Mouse (Mus musculus): ENCODE results near the gene Otud7a.

Gene Otud7a

DNA sequence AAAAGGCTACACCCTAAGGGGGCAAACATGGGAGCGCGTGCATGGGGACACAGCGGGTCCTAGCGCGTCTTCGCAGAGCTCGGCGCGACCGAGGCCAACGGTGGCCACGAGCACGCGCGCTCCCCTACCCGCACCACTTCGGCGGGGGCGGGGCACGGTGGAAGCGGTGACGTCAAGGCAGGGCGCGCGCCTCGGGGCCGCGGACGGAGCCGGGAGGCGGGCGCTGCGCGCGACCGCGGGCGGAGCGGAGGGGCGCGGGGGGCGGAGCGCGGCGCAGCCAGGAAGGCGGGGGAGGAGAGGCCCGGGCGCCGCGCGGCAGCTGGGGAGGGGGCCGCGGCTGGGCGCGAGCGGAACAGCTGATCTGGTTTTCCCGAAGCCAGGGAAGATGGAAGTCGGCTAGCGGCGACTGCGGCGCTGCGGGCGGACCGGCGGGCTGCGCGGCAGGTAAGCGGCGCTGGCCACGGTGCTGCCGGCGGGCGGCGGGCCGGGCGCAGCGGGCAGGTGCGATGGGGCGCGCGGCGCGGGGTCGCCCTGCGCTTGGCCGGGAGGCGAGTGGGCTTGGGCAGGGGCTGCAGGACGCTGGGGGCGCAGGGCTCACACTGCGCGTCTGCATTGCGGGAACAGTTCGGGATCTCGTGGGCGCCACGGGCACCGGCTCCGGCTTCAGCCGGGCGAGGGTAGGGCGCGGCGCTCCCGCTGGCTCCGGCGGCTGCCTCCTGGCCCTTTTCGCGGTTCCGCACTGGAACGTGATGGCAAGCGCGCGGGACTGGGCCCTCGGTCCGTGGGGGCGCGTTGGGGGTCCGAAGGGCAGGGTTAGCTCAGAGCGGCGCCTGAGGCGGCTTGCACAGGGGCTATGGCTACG is at the start of gene Otud7a:
Gene Otud7a, plus strand, starts transcription at position 268 of the 862 bp plus-strand sequence.
- ATAC-seq (ENCODE audit: low TSS enrichment): peak; percentile 68

DNA sequence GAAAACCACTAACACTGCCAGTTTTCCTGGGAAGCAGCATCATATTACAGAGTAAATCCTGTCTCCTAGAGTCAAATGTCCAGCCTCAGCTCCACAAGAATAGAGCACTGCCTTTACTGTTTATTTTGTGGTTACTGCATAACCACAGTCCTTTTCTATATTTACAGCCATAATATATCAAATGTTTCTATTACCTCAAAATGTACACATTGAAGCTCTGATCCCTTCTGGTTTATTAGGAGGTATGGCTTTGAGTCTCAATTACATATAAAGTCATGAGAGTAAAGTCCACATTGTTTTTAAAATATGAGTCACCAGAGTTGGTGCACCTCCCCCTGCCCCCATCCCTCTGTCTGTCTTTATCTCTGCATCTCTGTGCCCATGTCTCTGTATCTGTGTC is 38.6 kb upstream of the Otud7a start:
- ATAC-seq (ENCODE audit: low TSS enrichment): no peak

- ATAC-seq (ENCODE audit: low TSS enrichment): peak; percentile 67
Measured at GRCm38 (mm10) chr7:63445346-63445700, 772 bp downstream of the Otud7a start.

- ATAC-seq (ENCODE audit: low TSS enrichment): no peak
Measured at GRCm38 (mm10) chr7:63446951-63447350, 2.4 kb downstream of the Otud7a start.

DNA sequence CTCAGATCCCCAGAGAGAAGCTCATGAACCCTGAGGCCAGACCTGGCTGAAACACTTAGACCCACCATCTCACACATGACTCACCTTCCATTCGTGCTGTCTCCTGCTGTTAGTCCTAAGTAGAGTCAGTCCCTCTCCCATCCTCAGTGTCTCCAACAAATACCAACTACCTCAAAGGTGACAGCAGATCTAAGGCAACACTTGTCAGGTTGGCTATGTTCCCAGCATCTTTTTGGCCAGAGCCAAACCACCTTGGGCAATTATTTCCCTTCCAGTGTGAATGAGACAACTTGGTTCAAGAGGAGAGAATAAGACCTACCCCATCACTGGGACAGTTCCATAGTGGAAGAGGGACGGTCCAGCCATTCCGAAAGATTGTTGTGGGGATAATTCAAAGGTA is 10.7 kb downstream of the Otud7a start:
- ATAC-seq (ENCODE audit: low TSS enrichment): no peak

DNA sequence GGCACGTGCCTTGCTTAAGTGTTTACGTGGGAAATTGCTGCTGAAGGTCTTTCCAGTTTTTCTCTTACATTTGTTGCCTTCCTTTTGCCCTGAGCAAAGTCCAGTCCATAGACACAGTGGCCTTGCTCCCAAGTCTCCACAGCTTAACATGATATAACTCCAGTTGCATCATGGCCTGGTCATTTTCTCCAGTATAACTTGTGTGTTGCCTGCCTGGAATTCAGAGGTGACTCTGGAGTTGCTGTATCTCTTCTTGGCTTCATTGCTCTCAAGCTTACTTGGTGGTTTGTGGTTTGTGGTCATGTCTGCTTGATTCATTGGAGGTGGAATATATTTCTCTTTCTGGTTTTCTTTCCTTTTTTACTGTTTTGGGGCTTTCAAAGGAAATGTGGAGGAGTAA is 17.7 kb downstream of the Otud7a start:
- no peak; the same call in 1 of the 2 replicates for ATAC-seq (ENCODE audit: low TSS enrichment)

DNA sequence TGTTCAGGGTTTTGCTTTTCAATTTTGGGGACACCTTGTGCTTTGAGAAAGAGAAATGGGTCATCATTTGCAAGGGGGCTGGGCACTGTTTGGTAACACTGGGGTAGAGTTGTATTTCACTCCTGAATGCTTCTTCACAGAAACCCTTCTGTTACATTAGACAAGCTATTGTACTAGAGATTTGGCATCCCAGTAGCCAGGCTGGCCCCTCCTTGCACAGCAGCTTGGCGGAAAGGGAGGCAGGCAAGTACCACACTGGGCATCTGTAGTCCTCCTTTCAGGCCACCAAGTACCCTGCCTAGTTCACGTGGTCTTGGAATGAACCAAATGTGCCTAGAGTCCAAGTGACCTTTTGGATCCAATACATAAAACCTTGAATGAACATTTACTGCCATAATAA is 18.1 kb downstream of the Otud7a start:
- peak; percentile 88 for ATAC-seq (ENCODE audit: low TSS enrichment)

- no peak for ATAC-seq (ENCODE audit: low TSS enrichment)
Measured at GRCm38 (mm10) chr7:63466729-63467128, 22.2 kb downstream of the Otud7a start.

- peak; percentile 76 for ATAC-seq (ENCODE audit: low TSS enrichment)
Measured at GRCm38 (mm10) chr7:63468258-63468657, 23.7 kb downstream of the Otud7a start.

DNA sequence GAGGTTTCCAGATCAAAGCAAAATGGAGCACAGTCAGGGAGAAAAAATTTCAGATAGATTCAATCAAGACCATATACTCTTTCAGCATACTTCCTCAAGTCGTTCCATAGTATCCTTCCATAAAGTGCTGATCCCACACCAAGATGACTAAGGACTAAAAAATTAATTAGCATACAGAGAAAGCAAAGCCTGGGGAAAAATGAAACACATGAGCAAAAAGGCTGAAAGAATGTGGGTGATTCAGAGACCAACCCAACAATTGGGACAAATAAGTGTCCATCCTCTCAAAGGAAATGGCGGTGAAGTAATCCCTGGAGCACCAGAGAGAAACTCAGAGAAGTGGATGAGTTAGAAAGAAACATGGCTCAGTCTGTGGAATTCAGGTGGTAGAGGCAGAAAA is 38.5 kb downstream of the Otud7a start:
- ATAC-seq (ENCODE audit: low TSS enrichment): no peak

DNA sequence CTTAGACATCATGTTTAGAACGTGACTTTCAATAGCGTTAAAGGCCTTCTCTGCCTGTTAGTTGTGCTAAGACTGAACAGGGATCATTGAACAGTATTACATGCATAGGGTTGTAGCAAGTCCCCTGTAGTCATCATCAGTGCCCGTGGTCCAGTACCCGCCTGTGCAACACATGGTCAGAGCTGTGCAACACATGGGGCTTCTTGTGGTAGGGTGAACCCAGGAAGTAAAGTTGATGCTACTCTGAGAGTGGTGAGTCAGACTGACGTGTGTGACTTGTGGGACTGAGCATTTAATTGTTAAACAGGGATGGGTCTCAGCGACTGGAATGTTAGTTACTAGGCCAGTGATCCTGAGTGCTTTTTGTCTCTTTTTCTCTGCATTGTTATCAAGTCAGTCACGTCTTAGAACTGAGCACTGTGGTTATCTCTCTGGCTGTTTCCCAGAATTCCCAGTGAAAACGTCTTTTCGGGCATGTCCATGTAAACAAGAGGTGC is 52.5 kb downstream of the Otud7a start:
- ATAC-seq (ENCODE audit: low TSS enrichment): no peak

DNA sequence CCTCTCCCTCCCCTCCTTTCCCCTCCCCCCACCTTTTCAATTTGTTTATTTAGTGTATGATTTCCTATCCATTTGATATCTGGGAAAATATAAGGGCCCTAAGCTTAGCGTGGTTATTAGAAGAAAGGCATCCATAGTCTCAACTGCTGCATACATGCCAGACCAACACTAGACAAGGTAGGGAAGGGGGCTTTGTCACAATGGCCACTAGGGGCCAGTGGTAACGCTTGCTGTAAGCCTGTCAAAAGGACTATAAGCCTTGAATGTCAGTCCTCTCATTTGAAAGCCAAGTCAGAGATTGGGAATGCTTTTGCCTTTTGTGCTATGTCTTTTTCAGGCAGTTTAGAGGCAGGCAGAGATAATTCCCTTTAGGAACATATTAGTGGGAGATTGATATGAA is 59.7 kb downstream of the Otud7a start:
- ATAC-seq (ENCODE audit: low TSS enrichment): no peak

- no peak for ATAC-seq (ENCODE audit: low TSS enrichment)
Measured at GRCm38 (mm10) chr7:63508079-63508478, 63.5 kb downstream of the Otud7a start.

DNA sequence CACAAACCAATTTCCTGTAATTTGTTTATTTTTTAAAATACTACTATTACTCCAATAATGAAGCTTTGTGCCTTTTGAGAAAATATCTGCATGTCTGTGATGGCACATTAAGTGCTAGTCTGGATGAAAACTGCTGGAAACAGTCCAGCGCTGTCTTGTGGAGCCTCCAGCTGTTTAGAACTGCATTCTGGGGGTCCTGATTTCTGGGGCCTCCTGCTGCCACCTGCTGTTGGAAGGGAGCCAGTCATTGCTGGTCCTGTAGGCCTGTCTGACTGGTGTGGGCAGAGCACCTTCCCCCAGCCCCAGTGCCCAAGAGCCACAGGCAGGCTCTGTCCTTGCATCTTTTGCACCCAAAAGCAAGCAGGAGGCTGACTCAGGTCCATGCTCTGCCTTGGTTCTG is 65.3 kb downstream of the Otud7a start:
- no peak for ATAC-seq (ENCODE audit: low TSS enrichment)

DNA sequence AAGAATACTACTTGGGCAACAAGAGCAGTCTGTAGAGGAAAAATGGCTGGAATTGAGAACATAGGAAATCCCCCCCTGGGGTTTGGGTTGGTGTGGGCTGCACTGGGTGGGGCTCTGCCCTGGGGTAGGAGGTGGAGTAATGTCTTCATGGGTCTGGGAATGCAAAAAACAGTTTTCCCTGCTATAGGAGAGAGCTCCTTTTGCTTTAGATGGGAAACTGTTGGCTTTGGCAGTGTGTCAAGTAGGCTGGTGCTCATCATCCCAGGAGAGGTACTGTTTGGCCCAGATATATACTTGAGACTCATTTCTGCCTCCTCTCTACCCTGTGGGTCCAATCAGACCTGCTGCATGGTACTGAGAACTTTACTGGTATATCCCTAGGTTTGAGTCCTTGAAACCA is 66.9 kb downstream of the Otud7a start:
- peak; percentile 59; the same call in 1 of the 2 replicates for ATAC-seq (ENCODE audit: low TSS enrichment)

DNA sequence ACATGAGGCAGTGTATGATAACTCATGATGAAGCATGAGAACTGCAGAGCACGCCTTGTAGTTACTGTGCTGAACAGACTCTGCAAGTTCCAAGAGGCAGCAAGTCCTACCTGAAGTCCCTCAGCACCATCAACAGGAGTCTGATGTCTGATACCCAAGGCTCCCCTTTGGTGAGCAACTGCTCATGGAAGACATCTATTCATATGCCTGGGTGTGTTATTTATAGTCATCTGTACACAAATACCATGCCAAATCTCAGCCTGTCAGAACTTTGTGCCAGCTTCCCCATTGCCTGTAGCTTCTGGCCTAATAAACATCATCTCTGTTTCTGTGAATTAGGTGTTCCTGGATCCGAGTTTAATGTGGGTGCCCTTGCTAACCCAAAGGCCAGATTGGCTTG is 68.0 kb downstream of the Otud7a start:
- ATAC-seq (ENCODE audit: low TSS enrichment): no peak

DNA sequence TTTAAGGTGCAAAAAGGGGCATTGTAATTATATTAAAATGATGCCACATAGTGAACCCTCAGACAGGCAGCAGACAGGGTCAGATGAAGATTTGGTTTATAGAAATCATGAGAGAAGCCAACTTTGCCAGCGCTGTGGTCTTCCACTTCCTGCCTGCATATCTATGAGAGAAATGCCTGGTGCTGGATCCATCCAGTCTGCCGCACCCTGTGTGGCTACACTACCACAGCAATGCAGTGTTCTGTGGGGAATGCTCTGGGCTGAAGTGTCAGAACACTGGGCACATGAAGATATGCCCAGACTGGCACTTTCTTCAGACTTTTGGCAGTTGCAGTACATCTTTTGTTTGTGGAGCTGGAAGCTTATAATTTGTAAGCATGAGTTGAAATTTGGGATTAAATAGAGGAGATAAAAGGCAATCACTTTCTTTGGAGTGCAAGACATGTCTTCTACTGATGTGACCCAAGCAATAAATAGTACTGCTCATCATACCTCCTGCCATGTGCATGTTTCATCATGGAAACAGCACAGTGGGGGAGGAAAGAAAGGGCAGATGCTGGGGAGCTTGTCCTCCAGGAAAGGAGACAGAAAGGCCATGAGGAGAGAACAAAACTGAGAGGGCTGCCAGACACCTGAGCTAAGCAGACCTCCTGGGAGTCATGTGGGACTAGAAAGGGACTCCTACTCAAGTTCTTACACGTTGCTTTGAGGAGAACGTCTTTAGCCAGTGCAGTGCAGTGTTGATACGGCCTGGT is 71.8 kb downstream of the Otud7a start:
- no peak for ATAC-seq (ENCODE audit: low TSS enrichment)

GRCm38 (mm10) chr7:63520299-63520698 is 75.7 kb downstream of the Otud7a start:
- peak; percentile 52 for ATAC-seq (ENCODE audit: low TSS enrichment)

GRCm38 (mm10) chr7:63522403-63522802 is 77.9 kb downstream of the Otud7a start:
- ATAC-seq (ENCODE audit: low TSS enrichment): no peak

- no peak for ATAC-seq (ENCODE audit: low TSS enrichment)
Measured at GRCm38 (mm10) chr7:63523051-63523450, 78.5 kb downstream of the Otud7a start.

DNA sequence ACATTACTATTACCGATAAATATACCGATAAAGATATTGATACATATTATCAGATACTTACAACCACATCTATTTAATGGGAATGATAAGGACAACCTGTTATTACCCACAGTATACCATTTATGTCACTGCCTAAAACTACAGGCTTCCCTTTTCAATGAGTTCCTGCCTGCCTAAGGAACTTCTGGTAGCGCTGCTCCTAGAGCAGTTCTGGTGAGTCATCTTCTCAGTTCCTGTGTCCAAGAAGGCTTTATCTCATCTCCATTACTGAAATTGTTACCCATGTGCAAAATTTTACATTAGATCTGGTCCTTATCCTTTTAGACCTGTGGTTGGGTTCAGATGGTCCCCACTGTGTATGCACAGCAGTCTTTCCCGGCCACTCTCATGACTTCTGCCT is 95.7 kb downstream of the Otud7a start:
- ATAC-seq (ENCODE audit: low TSS enrichment): peak; percentile 88

DNA sequence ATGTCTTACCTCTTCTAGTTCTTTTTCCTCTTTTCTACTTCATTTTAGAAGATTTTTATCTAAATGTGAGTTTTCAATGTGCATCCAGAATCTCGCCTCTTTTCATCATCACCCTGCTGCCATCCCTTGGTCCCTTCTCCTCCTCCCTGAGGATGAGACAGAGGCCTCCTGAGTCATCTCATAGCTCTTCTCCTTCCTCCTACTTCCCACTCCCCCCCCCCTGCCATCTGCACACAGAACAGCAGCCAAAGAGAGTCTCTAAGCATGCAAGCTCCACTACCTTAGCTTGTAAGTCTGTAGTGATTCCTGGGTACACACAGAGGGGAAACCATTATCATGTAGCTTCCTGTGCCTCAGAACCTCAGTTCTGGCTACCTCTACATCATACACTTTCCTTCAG is 109.9 kb downstream of the Otud7a start:
- peak; percentile 96 for ATAC-seq (ENCODE audit: low TSS enrichment)

DNA sequence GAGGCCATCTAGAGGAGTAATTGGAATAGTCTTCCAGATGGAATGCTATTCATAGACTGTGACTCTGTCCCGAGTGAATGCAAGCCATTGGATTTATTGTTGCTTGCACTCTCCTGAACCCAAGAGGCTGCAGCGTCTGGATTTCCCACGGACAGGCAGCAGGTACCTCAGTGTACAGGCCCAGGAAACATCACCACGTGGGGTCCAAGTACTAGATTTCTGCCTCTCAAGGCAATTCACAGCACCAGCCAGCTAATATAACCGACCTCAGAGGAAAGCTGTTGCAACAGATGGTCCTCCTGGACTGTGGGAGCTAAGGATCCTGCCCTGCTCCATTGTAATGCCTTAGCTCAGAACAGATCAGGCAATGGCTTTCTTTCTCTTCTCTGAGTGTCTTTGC is 111.8 kb downstream of the Otud7a start:
- peak; percentile 33 for ATAC-seq (ENCODE audit: low TSS enrichment)
